Mouse (Mus musculus) liver (tissue): ENCODE measurements around the gene Mrrf.

Experiments used
- DNase-seq: peaks from one replicate; pipeline ENCODE4 v3.0.0-alpha.2; 2020; ENCODE audit warnings: mixed read lengths

The Mrrf gene

GRCm38 (mm10) chr2:36234526-36235368 lies 98.6 kb downstream of the Mrrf start:
- no peak for DNase-seq

GRCm38 (mm10) chr2:36235917-36236316 lies 99.7 kb downstream of the Mrrf start:
- no peak for DNase-seq

GRCm38 (mm10) chr2:36236889-36237288 lies 100.7 kb downstream of the Mrrf start:
- no peak for DNase-seq

DNA sequence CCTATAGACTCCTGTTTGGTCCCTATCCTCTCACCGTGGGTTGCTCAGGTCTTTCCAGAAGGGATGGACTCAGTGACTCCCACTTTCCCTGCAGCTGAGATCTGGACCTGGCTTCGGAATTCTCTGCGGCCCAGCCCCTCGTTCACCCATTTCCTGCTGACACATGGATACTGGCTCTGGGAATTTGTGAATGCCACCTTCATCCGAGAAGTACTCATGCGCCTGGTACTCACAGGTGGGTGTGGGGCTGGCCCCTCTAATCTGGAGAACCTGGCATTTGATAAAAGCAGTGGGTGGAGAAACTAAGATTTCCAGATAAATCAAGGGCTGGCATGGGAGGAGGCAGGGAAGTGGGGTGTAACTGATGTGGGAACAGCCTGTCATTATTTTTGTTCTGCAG lies 101.4 kb downstream of the Mrrf start:
- no peak for DNase-seq

GRCm38 (mm10) chr2:36238467-36238866 lies 102.3 kb downstream of the Mrrf start:
- DNase-seq, result no peak

DNA sequence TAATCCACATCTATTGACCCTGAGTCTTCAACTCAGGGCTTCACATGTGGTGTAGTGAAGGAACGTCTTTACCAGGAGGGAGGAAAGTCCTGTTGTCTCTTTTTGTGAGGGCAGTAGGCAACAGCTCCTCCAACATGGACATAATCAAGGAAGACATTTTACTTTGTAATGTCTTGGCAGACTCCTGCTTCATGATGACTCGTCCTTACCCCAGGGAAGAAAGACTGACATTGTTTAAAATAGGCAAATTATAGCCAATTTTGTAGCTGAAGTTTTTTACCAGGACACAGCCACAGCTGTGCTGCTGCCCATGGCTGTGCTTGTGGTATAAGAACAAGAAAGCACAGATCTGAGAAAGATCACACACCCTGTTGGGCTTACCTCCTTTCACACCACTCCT lies 102.8 kb downstream of the Mrrf start:
- no peak for DNase-seq
